Mouse (Mus musculus) myocyte (in vitro differentiated cells): ENCODE measurements around the gene Exosc7.
A peak's percentile ranks its signal among the peaks of the same experiment; 100 is the strongest.

Experiments
- CEBPB ChIP-seq: IDR thresholded peaks from 2 replicates; pipeline ENCODE4 v1.6.1; 2011; ENCODE audit warnings: mild to moderate bottlenecking, moderate library complexity; ENCODE audit not compliant: poor library complexity, insufficient read depth, severe bottlenecking
- E2F4 ChIP-seq: IDR thresholded peaks from one replicate; pipeline ENCODE4 v1.6.1; 2011; ENCODE audit warnings: mild to moderate bottlenecking, control low read depth, moderate library complexity; ENCODE audit not compliant: insufficient read depth
- MYOD1 ChIP-seq, 3 experiments: IDR thresholded peaks; one replicate each; pipeline ENCODE4 v1.6.1; 2011; ENCODE audit warnings: control low read depth in 2 of 3, low read depth in 2 of 3, mild to moderate bottlenecking in 2 of 3, moderate library complexity in 1 of 3; ENCODE audit not compliant: insufficient read length in 2 of 3, control insufficient read depth in 1 of 3
- POLR2A ChIP-seq: IDR thresholded peaks from one replicate; pipeline ENCODE4 v1.6.1; 2011; ENCODE audit warnings: low read depth, mild to moderate bottlenecking, control low read depth, moderate library complexity; ENCODE audit not compliant: insufficient read length
- POLR2AphosphoS2 ChIP-seq: IDR thresholded peaks from one replicate; pipeline ENCODE4 v1.6.1; 2011; ENCODE audit warnings: low read depth, control low read depth; ENCODE audit not compliant: insufficient read length
- REST ChIP-seq: IDR thresholded peaks from one replicate; pipeline ENCODE4 v1.6.1; 2011; ENCODE audit warnings: mild to moderate bottlenecking, control low read depth, moderate library complexity; ENCODE audit not compliant: insufficient read depth, insufficient read length
- TCF12 ChIP-seq: IDR thresholded peaks from one replicate; pipeline ENCODE4 v1.6.1; 2011; ENCODE audit warnings: mild to moderate bottlenecking, control low read depth; ENCODE audit not compliant: poor library complexity, insufficient read depth, severe bottlenecking
- USF1 ChIP-seq: IDR thresholded peaks from one replicate; pipeline ENCODE4 v1.6.1; 2011; ENCODE audit warnings: low read depth, mild to moderate bottlenecking, control low read depth, moderate library complexity

DNA sequence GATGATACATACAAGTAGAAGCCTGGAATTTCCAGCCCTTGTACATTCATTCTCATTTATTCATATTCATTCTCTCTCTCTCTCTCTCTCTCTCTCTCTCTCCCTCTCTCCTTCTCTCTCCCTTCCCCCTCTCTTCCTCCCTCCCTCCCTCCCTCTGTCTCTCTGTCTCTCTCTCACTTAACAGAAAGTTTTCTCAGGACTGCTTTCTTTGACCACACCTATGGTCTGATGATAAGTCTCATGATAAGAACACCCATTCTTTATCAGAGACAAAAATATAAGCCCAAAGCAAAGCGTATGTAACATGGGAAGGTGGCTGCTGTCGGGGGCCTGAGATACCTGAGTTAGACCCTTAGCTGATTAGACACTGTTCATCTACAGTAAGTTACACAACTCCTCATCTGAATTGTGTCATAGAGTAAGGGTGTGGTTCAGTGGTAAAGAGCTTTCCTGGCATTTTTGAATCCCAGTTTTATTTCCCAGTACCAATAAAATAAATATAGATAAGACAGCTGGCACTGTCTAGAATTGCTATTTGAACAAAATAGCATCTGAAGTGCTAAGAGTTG is 11.5 kb downstream of the Exosc7 start:
- TF ChIP-seq USF1 (no peak), E2F4 (no peak), CEBPB (peak; percentile 79), REST (no peak), POLR2AphosphoS2 (no peak), TCF12 (no peak), POLR2A (no peak), MYOD1 (IDR thresholded peaks at IDR 0.05; ENCODE audit: control insufficient read depth in 1 of 3, insufficient read length in 2 of 3, low read depth in 2 of 3) (no peak)
